Mouse (Mus musculus) neural tube, embryonic 13.5 days (tissue): ENCODE data around the gene Usp46. TPM values are rescaled to one million over a fixed set of nuclear protein-coding genes. Genes with fewer than 3 reads are reported as not detected.

ENCODE experiments used
- ATAC-seq: fragments of 200-750 bp; cut with Nextera tagmentation; 2 replicates; pipeline ENCODE4 v1.8.0; 2017; ENCODE audit warnings: low read depth, mild to moderate bottlenecking, moderate TSS enrichment, moderate library complexity
- H3K27ac ChIP-seq: fragments of 300-500 bp; sonication (generic); replicated peaks from 2 replicates; pipeline ENCODE4 v1.5.1; 2015; ENCODE audit warnings: moderate library complexity, mild to moderate bottlenecking, inconsistent platforms
- H3K27me3 ChIP-seq: fragments of 300-500 bp; sonication (generic); 2 replicates; pipeline ENCODE4 v1.6.1; 2015; ENCODE audit warnings: mild to moderate bottlenecking, inconsistent platforms
- H3K36me3 ChIP-seq: fragments of 300-500 bp; sonication (generic); 2 replicates; pipeline ENCODE4 v1.6.1; 2015; ENCODE audit warnings: mild to moderate bottlenecking, inconsistent platforms
- H3K4me1 ChIP-seq: fragments of 300-500 bp; sonication (generic); replicated peaks from 2 replicates; pipeline ENCODE4 v1.6.1; 2015; ENCODE audit warnings: inconsistent platforms
- H3K4me2 ChIP-seq: fragments of 300-500 bp; sonication (generic); 2 replicates; pipeline ENCODE4 v1.6.1; 2015; ENCODE audit warnings: inconsistent platforms, mild to moderate bottlenecking, moderate library complexity
- H3K4me3 ChIP-seq: fragments of 300-500 bp; sonication (generic); 2 replicates; pipeline ENCODE4 v1.5.1; 2015; ENCODE audit warnings: mild to moderate bottlenecking, inconsistent platforms
- H3K9ac ChIP-seq: fragments of 300-500 bp; sonication (generic); 2 replicates; pipeline ENCODE4 v1.6.1; 2015; ENCODE audit warnings: moderate library complexity, mild to moderate bottlenecking, inconsistent platforms
- H3K9me3 ChIP-seq: fragments of 300-500 bp; sonication (generic); 2 replicates; pipeline ENCODE4 v1.6.1; 2016; ENCODE audit warnings: inconsistent platforms
- WGBS: fragments of 180-500 bp; shearing (Covaris S2); methylation state at CpG from one replicate; pipeline ENCODE4 v1.1.7; 2015; 5-methylcytosine and 5-hydroxymethylcytosine counted together
- polyA plus RNA-seq: library from polyadenylated mRNA; unstranded; fragments of >200 nt; fragmentation: Nextera tagmentation; extraction: Ambion mirVana; gene quantifications from 2 replicates; pipeline ENCODE4 v1.2.1, GENCODE M21; 2015

Usp46 gene
- polyA plus RNA-seq, 1 experiment from 2014 or later = 26.5 TPM

- H3K27ac ChIP-seq = no peak overlapping the region
- WGBS = 34% methylated on average over 11 of the region's 11 CpGs
- 0 out of 2 replicates have a peak overlapping the region, but pooled peaks have one; percentile 83 for H3K4me3 ChIP-seq
- H3K4me1 ChIP-seq = peaks cover 50% of the 10 kb centered on the region
- H3K27me3 ChIP-seq = no peaks in the 10 kb centered on the region
- ATAC-seq = no peak
- peak overlapping the region; percentile 86 for H3K4me2 ChIP-seq
- no peaks in the 10 kb centered on the region for H3K9me3 ChIP-seq
- H3K9ac ChIP-seq = peak overlapping the region; percentile 97; the same call in 1 of the 2 replicates
- H3K36me3 ChIP-seq = no peaks in the 10 kb centered on the region
Measured at GRCm38 (mm10) chr5:74065565-74066275, 2.5 kb downstream of the Usp46 start.

- peak overlapping the region; percentile 86; the same call in 1 of the 2 replicates for H3K4me2 ChIP-seq
- H3K9ac ChIP-seq = no peak overlapping the region
- WGBS = 85% methylated on average over 7 of the region's 7 CpGs
- H3K27me3 ChIP-seq = no peaks in the 10 kb centered on the region
- H3K9me3 ChIP-seq = no peaks in the 10 kb centered on the region
- no peak for ATAC-seq
- H3K4me1 ChIP-seq = peaks cover 50% of the 10 kb centered on the region
- H3K27ac ChIP-seq = no peak overlapping the region
- no peak overlapping the region for H3K4me3 ChIP-seq
- H3K36me3 ChIP-seq = no peaks in the 10 kb centered on the region
Measured at GRCm38 (mm10) chr5:74064844-74065243, 3.4 kb downstream of the Usp46 start.

- Histone ChIP-seq H3K9ac (no peak overlapping the region), H3K4me3 (no peak overlapping the region), H3K9me3 (no peaks in the 10 kb centered on the region), H3K36me3 (no peaks in the 10 kb centered on the region), H3K4me2 (no peak overlapping the region), H3K4me1 (peaks cover 45% of the 10 kb centered on the region), H3K27me3 (no peaks in the 10 kb centered on the region), H3K27ac (no peak overlapping the region)
- no peak for ATAC-seq
- WGBS = 93% methylated on average over 5 of the region's 5 CpGs
Measured at GRCm38 (mm10) chr5:74063226-74063747, 4.9 kb downstream of the Usp46 start.

- WGBS = 81% methylated on average over 7 of the region's 7 CpGs
- no peaks in the 10 kb centered on the region for H3K9me3 ChIP-seq
Measured at GRCm38 (mm10) chr5:74062266-74062665, 6.0 kb downstream of the Usp46 start.

GRCm38 (mm10) chr5:74061408-74062047 lies 6.7 kb downstream of the Usp46 start:
- Histone ChIP-seq H3K36me3 (no peaks in the 10 kb centered on the region), H3K4me2 (0 out of 2 replicates have a peak overlapping the region, but pooled peaks have one; percentile 18), H3K9me3 (no peaks in the 10 kb centered on the region), H3K27me3 (no peaks in the 10 kb centered on the region), H3K27ac (peak overlapping the region; percentile 46; the same call in 1 of the 2 replicates), H3K9ac (no peak overlapping the region), H3K4me3 (no peak overlapping the region), H3K4me1 (peaks cover 32% of the 10 kb centered on the region)
- peak; percentile 40; the same call in 1 of the 2 replicates for ATAC-seq
- WGBS = 67% methylated on average over 18 of the region's 18 CpGs

More at GRCm38 (mm10) chr5:74062266-74062665, 6.0 kb downstream of the Usp46 start:
- no peak for ATAC-seq
- H3K9ac ChIP-seq = no peak overlapping the region
- no peaks in the 10 kb centered on the region for H3K36me3 ChIP-seq
- H3K27ac ChIP-seq = no peak overlapping the region
- H3K27me3 ChIP-seq = no peaks in the 10 kb centered on the region
- H3K4me2 ChIP-seq = no peak overlapping the region
- peaks cover 40% of the 10 kb centered on the region for H3K4me1 ChIP-seq
- no peak overlapping the region for H3K4me3 ChIP-seq

- H3K4me3 ChIP-seq = no peak overlapping the region
- no peak for ATAC-seq
- no peaks in the 10 kb centered on the region; the same call in 1 of the 2 replicates for H3K36me3 ChIP-seq
- H3K9me3 ChIP-seq = no peaks in the 10 kb centered on the region
- no peak overlapping the region for H3K4me2 ChIP-seq
- 0 out of 2 replicates have a peak overlapping the region, but pooled peaks have one; percentile 34 for H3K27ac ChIP-seq
- peaks cover 28% of the 10 kb centered on the region for H3K4me1 ChIP-seq
- H3K27me3 ChIP-seq = no peaks in the 10 kb centered on the region
- no peak overlapping the region for H3K9ac ChIP-seq
- 79% methylated on average over 15 of the region's 15 CpGs for WGBS
Measured at GRCm38 (mm10) chr5:74052171-74052909, 15.9 kb downstream of the Usp46 start.

GRCm38 (mm10) chr5:74051394-74052170 lies 16.6 kb downstream of the Usp46 start:
- Histone ChIP-seq H3K36me3 (no peaks in the 10 kb centered on the region; the same call in 1 of the 2 replicates), H3K4me3 (no peak overlapping the region), H3K9me3 (no peaks in the 10 kb centered on the region), H3K27me3 (no peaks in the 10 kb centered on the region), H3K4me1 (peaks cover 28% of the 10 kb centered on the region), H3K4me2 (no peak overlapping the region), H3K27ac (peak overlapping the region; percentile 34), H3K9ac (no peak overlapping the region)
- ATAC-seq = 0 out of 2 replicates have a peak, but pooled peaks have one; percentile 61
- WGBS = 76% methylated on average over 23 of the region's 23 CpGs

GRCm38 (mm10) chr5:74050903-74051302 lies 17.3 kb downstream of the Usp46 start:
- Histone ChIP-seq H3K9ac (no peak overlapping the region), H3K9me3 (no peaks in the 10 kb centered on the region), H3K4me1 (peaks cover 28% of the 10 kb centered on the region), H3K27ac (no peak overlapping the region), H3K36me3 (no peaks in the 10 kb centered on the region; the same call in 1 of the 2 replicates), H3K27me3 (no peaks in the 10 kb centered on the region), H3K4me2 (no peak overlapping the region), H3K4me3 (no peak overlapping the region)
- no peak for ATAC-seq
- whole genome bisulfite sequencing = 97% methylated on average over 2 of the region's 2 CpGs

GRCm38 (mm10) chr5:74048846-74049495 lies 19.3 kb downstream of the Usp46 start:
- 86% methylated on average over 16 of the region's 16 CpGs for WGBS
- no peaks in the 10 kb centered on the region; the same call in 1 of the 2 replicates for H3K36me3 ChIP-seq
- no peak overlapping the region for H3K27ac ChIP-seq
- no peak overlapping the region for H3K4me3 ChIP-seq
- H3K27me3 ChIP-seq = no peaks in the 10 kb centered on the region
- no peak overlapping the region for H3K9ac ChIP-seq
- no peak overlapping the region for H3K4me2 ChIP-seq
- peaks cover 45% of the 10 kb centered on the region for H3K4me1 ChIP-seq
- H3K9me3 ChIP-seq = no peaks in the 10 kb centered on the region
- ATAC-seq = no peak

GRCm38 (mm10) chr5:74044591-74044990 lies 23.6 kb downstream of the Usp46 start:
- Histone ChIP-seq H3K9ac (no peak overlapping the region), H3K4me2 (no peak overlapping the region), H3K4me3 (no peak overlapping the region), H3K36me3 (no peaks in the 10 kb centered on the region; the same call in 1 of the 2 replicates), H3K4me1 (peaks cover 35% of the 10 kb centered on the region), H3K27ac (no peak overlapping the region), H3K9me3 (no peaks in the 10 kb centered on the region), H3K27me3 (no peaks in the 10 kb centered on the region)
- 69% methylated on average over 7 of the region's 7 CpGs for WGBS
- ATAC-seq = no peak
